In the genomic region with DNA sequence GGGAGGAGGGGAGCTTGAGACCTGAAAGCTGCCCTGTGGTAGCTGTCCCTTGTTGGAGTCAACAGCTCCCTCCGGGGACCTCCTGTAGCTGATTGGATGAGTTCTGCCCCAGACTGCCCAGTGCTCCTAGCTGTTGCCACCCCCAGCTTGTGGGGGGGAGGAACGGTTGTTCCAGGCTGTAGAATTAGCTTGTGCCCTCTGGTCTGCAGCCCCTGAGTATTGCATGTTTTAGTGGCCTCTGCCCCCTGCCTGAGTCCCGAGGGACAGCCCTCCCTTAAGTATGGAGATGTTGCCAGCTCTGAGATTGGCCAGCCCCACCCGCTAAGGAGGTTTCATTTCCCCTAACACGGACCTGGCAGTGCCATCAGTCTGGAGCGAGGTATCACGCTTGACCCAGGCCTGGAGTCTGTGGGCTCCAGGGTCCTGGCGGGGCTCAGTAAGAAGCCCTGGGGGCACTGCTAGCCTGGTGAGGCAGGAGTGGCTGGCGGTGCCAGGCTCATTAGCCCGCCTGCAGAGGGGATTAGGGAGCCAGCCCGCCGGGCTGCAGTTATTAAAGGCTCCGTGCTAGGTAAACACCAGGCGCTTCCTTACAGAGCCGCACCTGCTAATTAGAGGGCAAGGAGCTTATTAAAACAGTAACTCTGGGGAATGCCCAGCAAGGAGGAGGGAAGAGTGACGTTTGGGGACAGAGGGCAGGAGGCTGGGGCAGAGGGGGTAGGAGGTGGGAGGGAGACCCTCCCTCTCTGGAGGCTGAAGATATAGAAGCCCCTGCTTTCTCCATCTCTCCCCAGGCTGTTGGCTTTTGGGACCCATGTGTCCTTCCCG, we compare ENCODE assay signal across 8 mouse cellular contexts.
DNase-seq lines count a peak whose midpoint lies in the region; ATAC-seq lines count a peak whose summit lies in the region.

No protein-coding gene starts in this region.

- no peak for ATAC-seq in heart, embryonic 11.5 days (replicated peaks; ENCODE audit: insufficient number of reproducible peaks, low FRiP score, low TSS enrichment)
- ATAC-seq in cerebellum, adult (ENCODE audit: insufficient number of reproducible peaks, low FRiP score, low TSS enrichment): 0 out of 2 replicates have a peak, but pooled peaks have one; percentile 32
- ATAC-seq in forebrain, embryonic 15.5 days (replicated peaks): peak; percentile 86
- peak; percentile 46; the same call in 1 of the 2 replicates for ATAC-seq in limb, embryonic 15.5 days (ENCODE audit: insufficient number of reproducible peaks, low FRiP score, low TSS enrichment, low read depth)
- peak; percentile 45; the same call in 1 of the 2 replicates for ATAC-seq in neural tube, embryonic 14.5 days (ENCODE audit: low read depth)

- WGBS in heart, embryonic 11.5 days (ENCODE audit: insufficient replicate concordance): 8% methylated on average over 17 of the region's 17 CpGs
- 1% methylated on average over 17 of the region's 17 CpGs for WGBS in forebrain, embryonic 15.5 days
- WGBS in limb, embryonic 15.5 days: 10% methylated on average over 17 of the region's 17 CpGs
- WGBS in neural tube, embryonic 14.5 days: 3% methylated on average over 17 of the region's 17 CpGs

- no peaks in the 10 kb centered on the region for H3K27me3 ChIP-seq in heart, embryonic 11.5 days (ENCODE audit: control insufficient read depth, insufficient read depth, low read length)
- no peaks in the 10 kb centered on the region for H3K27me3 ChIP-seq in forebrain, embryonic 15.5 days
- no peaks in the 10 kb centered on the region for H3K27me3 ChIP-seq in limb, embryonic 15.5 days
- H3K27me3 ChIP-seq in neural tube, embryonic 14.5 days (ENCODE audit: control insufficient read depth, insufficient read depth, low read length): no peaks in the 10 kb centered on the region

- H3K9ac ChIP-seq in heart, embryonic 11.5 days (ENCODE audit: low read depth, low read length): peak overlapping the region; percentile 56
- peak overlapping the region; percentile 32 for H3K9ac ChIP-seq in forebrain, embryonic 15.5 days (replicated peaks)
- no peak overlapping the region for H3K9ac ChIP-seq in limb, embryonic 15.5 days
- H3K9ac ChIP-seq in neural tube, embryonic 14.5 days (replicated peaks; ENCODE audit: low read depth, low read length): peak overlapping the region; percentile 25; the same call in 1 of the 2 replicates

- no peaks in the 10 kb centered on the region; the same call in 1 of the 2 replicates for H3K9me3 ChIP-seq in heart, embryonic 11.5 days (replicated peaks; ENCODE audit: control insufficient read depth, low read length)
- H3K9me3 ChIP-seq in forebrain, embryonic 15.5 days: no peaks in the 10 kb centered on the region
- no peaks in the 10 kb centered on the region for H3K9me3 ChIP-seq in limb, embryonic 15.5 days
- H3K9me3 ChIP-seq in neural tube, embryonic 14.5 days (ENCODE audit: control insufficient read depth, low read length): no peaks in the 10 kb centered on the region

- intact Hi-C loops in heart, postnatal 14 days (cut with DNase I): no loop called here

- peak overlapping the region; percentile 59 for H3K27ac ChIP-seq in heart, embryonic 11.5 days (ENCODE audit: low read depth, low read length)
- H3K27ac ChIP-seq in forebrain, embryonic 15.5 days (replicated peaks): peak overlapping the region; percentile 91
- H3K27ac ChIP-seq in limb, embryonic 15.5 days: peak overlapping the region; percentile 67
- H3K27ac ChIP-seq in neural tube, embryonic 14.5 days (ENCODE audit: low read depth, low read length): peak overlapping the region; percentile 84

- peak overlapping the region; percentile 50 for H3K4me2 ChIP-seq in heart, embryonic 11.5 days
- H3K4me2 ChIP-seq in forebrain, embryonic 15.5 days (replicated peaks): peak overlapping the region; percentile 24
- peak overlapping the region; percentile 35 for H3K4me2 ChIP-seq in limb, embryonic 15.5 days
- H3K4me2 ChIP-seq in neural tube, embryonic 14.5 days (ENCODE audit: low read depth, low read length): peak overlapping the region; percentile 7; the same call in 1 of the 2 replicates

- no peak overlapping the region for H3K4me3 ChIP-seq in heart, embryonic 11.5 days (ENCODE audit: low read depth, low read length)
- H3K4me3 ChIP-seq in forebrain, embryonic 15.5 days: no peak overlapping the region
- H3K4me3 ChIP-seq in limb, embryonic 15.5 days: no peak overlapping the region
- H3K4me3 ChIP-seq in neural tube, embryonic 14.5 days (ENCODE audit: low read depth, low read length): no peak overlapping the region

- no peaks in the 10 kb centered on the region for H3K36me3 ChIP-seq in heart, embryonic 11.5 days (ENCODE audit: control insufficient read depth, insufficient read depth, low read length)
- H3K36me3 ChIP-seq in forebrain, embryonic 15.5 days: no peaks in the 10 kb centered on the region
- H3K36me3 ChIP-seq in limb, embryonic 15.5 days: no peaks in the 10 kb centered on the region
- H3K36me3 ChIP-seq in neural tube, embryonic 14.5 days (ENCODE audit: control insufficient read depth, insufficient read depth, low read length): no peaks in the 10 kb centered on the region

- DNase-seq in heart, postnatal 14 days: no peak
- DNase-seq in layer of hippocampus, postnatal 36 days: no peak
- no peak for DNase-seq in urinary bladder, postnatal 4 days (ENCODE audit: low spot score in 2 of 2)

- H3K4me1 ChIP-seq in heart, embryonic 11.5 days (ENCODE audit: control insufficient read depth, insufficient read depth, low read length): peaks cover 46% of the 10 kb centered on the region
- peaks cover 38% of the 10 kb centered on the region for H3K4me1 ChIP-seq in forebrain, embryonic 15.5 days
- H3K4me1 ChIP-seq in limb, embryonic 15.5 days: peaks cover 65% of the 10 kb centered on the region
- peaks cover 26% of the 10 kb centered on the region for H3K4me1 ChIP-seq in neural tube, embryonic 14.5 days (ENCODE audit: control insufficient read depth, insufficient read depth, low read length)
